Mouse (Mus musculus) bone marrow, adult 2 months (tissue): ENCODE data around the gene Dnlz.

Experiments
- CTCF ChIP-seq: fragments of 200-500 bp; IDR thresholded peaks from 2 replicates; pipeline ENCODE4 v1.5.1; 2011; ENCODE audit warnings: low read length, control low read depth; ENCODE audit not compliant: control insufficient read depth, insufficient read depth
- POLR2A ChIP-seq: fragments of 200-500 bp; IDR thresholded peaks from 2 replicates; pipeline ENCODE4 v1.6.1; 2011; ENCODE audit warnings: low read depth, mild to moderate bottlenecking, control low read depth, low read length, borderline replicate concordance; ENCODE audit not compliant: control insufficient read depth

DNA sequence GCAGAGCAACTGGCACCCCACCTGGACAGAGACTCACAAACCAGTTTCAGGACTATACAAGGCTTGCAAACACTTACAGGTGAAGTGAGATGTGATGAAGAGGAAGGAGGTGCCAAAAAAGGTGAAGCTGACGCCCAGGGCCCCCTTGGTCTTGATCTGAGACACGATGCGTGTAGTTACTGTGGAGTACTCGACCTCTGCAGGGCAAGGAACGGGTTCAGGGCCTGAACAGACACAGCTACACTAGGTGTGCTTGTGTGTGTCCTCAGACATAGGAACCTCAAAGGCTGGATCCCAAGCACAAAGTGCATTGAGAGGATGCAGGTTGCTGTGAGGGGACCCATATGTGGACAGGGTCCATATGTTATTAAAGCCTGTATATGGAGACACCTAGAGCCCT, 48.4 kb upstream of the Dnlz start:
- TF ChIP-seq POLR2A (no peak), CTCF (no peak)
